Mouse (Mus musculus) WW6 (cell line): ENCODE data around the gene Pla2g12a.
A peak's percentile ranks its signal among the peaks of the same experiment; 100 is the strongest.

Source experiments
- DNase-seq: peaks from one replicate; pipeline ENCODE4 v3.0.0-alpha.2; 2013; ENCODE audit warnings: low read depth, low spot score

Pla2g12a gene

GRCm38 (mm10) chr3:129898886-129899285, 20.5 kb downstream of the Pla2g12a start:
- DNase-seq, result no peak

- DNase-seq, result no peak
Measured at GRCm38 (mm10) chr3:129901271-129901809, 22.9 kb downstream of the Pla2g12a start, which contains the start of gene Casp6. Casp6 (plus strand) TSS chr3:129901425.

- no peak for DNase-seq
Measured at GRCm38 (mm10) chr3:129903369-129903768, 25.0 kb downstream of the Pla2g12a start.

GRCm38 (mm10) chr3:129903866-129904265, 25.5 kb downstream of the Pla2g12a start:
- no peak for DNase-seq

- no peak for DNase-seq
Measured at GRCm38 (mm10) chr3:129904381-129905132, 26.2 kb downstream of the Pla2g12a start.

- no peak for DNase-seq
Measured at GRCm38 (mm10) chr3:129912025-129912424, 33.6 kb downstream of the Pla2g12a start.

GRCm38 (mm10) chr3:129913241-129913640, 34.8 kb downstream of the Pla2g12a start:
- no peak for DNase-seq

- DNase-seq, result no peak
Measured at GRCm38 (mm10) chr3:129917424-129917823, 39.0 kb downstream of the Pla2g12a start.

- peak; percentile 46 for DNase-seq
Measured at GRCm38 (mm10) chr3:129918434-129918833, 40.0 kb downstream of the Pla2g12a start.

GRCm38 (mm10) chr3:129923581-129923980, 45.2 kb downstream of the Pla2g12a start:
- no peak for DNase-seq

GRCm38 (mm10) chr3:129925861-129926260, 47.5 kb downstream of the Pla2g12a start:
- DNase-seq, result no peak

GRCm38 (mm10) chr3:129930213-129930778, 51.9 kb downstream of the Pla2g12a start:
- no peak for DNase-seq

- DNase-seq, result no peak
Measured at GRCm38 (mm10) chr3:129932443-129932842, 54.0 kb downstream of the Pla2g12a start.

- no peak for DNase-seq
Measured at GRCm38 (mm10) chr3:129936561-129936960, 58.2 kb downstream of the Pla2g12a start.

GRCm38 (mm10) chr3:129937848-129938247, 59.4 kb downstream of the Pla2g12a start:
- no peak for DNase-seq

- no peak for DNase-seq
Measured at GRCm38 (mm10) chr3:129939058-129939457, 60.7 kb downstream of the Pla2g12a start.

GRCm38 (mm10) chr3:129940780-129941179, 62.4 kb downstream of the Pla2g12a start:
- no peak for DNase-seq

- no peak for DNase-seq
Measured at GRCm38 (mm10) chr3:129941291-129941690, 62.9 kb downstream of the Pla2g12a start.

- no peak for DNase-seq
Measured at GRCm38 (mm10) chr3:129943813-129944212, 65.4 kb downstream of the Pla2g12a start.
